Mouse (Mus musculus) cerebellum, adult 9-11 months (tissue): ENCODE measurements around the gene Rnf183.

Experiments used
- DNase-seq: peaks from one replicate; pipeline ENCODE4 v3.0.0; 2022

Rnf183 gene

DNA sequence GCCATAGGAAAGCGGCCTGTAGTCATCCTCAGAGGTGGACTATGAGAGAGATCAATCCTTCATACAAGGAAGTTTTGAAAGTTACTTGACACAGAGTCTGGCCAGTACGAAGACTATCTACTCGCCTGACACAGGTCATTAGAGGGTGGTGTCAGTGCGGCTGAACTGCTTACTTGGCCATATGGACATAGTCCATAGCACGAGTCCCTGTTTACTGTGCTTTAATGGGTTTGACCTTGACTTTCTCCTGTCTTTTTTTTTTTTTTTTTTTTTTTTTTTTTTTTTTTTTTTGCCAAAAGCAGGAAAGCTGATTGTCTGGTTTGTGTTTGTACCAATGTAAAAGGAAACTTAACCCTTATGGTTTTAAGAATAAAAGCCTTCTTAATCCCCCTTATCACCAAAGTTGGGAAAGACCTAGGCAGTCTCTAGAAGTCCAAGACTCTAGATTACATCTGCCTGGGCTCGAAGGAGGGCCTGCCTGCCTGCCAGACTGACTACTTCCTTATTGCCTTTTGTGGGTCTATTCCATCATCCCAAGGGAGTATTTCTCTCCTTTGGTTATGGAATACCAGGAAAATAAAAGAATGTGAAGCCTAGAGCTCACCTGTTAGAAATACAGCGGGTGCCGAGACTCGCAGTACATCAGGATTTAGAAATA is 55.2 kb downstream of the Rnf183 start:
- DNase-seq: no peak
